Mouse (Mus musculus) CD4-positive naive resting alpha-beta T cell, adult 76 days (primary cell): ENCODE measurements around the gene Nsun2. TPM values are rescaled to one million over a fixed set of nuclear protein-coding genes. Genes with fewer than 3 reads are reported as not detected.

Experiments used
- total RNA-seq: library from RNA; stranded (reverse); gene quantifications from one replicate; pipeline ENCODE4 v1.2.4, GENCODE M21; 2023

Nsun2 gene
- total RNA-seq, result 126 TPM

GRCm38 (mm10) chr13:69533405-69534333, at the start of gene Nsun2:
Gene Nsun2 (plus strand): TSS chr13:69533746.

GRCm38 (mm10) chr13:69534334-69534653, 748 bp downstream of the Nsun2 start, which contains the start of gene Tent4a:
Gene Tent4a (minus strand): TSS chr13:69534617.

DNA sequence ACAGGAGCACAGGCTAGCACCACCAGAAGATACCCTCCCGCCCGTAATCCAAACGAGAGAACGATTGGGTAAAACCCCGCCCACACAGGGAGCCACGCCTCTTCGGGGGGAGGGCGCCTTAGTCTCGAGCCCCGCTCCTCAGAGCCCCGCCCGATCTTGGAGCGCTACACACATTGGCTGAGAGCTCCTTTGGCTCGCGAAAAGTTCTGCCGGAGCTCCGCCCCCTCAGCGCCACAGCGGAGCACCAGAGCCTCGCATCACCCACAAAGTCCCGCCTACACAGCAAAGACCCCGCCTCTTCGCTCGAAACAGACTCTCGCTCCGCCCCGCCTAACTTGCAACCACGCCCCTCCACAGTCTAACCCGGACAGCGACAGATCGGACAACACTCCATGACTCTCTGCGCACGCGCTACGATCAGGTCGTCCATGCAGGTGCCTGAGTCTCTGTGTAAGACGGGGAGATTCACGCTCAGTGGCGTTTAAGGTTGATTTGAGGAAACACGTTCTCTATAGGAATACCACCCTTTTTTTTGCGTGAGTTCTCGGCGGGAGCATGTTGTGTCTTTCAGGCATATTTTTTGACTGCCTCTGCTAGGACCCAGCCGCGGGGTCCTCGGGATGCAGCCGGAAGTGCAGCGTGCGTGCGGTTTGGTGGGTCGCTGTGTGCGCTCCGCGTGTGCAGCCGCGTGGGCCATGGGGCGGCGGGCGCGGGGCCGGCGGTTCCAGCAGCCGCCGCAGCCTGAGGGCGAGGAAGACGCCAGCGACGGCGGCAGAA, 78.0 kb downstream of the Nsun2 start, which contains the start of gene Srd5a1:
TSS of gene Srd5a1 (minus strand) at position 45 of the 777 bp plus-strand sequence.

Other genes starting within 250 kb of the Nsun2 start
- 19.7 TPM for gene Tent4a, start 871 bp downstream of the Nsun2 start, total RNA-seq
- gene Srd5a1, start 77.7 kb downstream of the Nsun2 start, total RNA-seq, result 0.26 TPM
- gene Ube2ql1, start 206.1 kb downstream of the Nsun2 start, total RNA-seq, result not detected